ENCODE assay signal across 10 mouse cellular contexts in the genomic region with DNA sequence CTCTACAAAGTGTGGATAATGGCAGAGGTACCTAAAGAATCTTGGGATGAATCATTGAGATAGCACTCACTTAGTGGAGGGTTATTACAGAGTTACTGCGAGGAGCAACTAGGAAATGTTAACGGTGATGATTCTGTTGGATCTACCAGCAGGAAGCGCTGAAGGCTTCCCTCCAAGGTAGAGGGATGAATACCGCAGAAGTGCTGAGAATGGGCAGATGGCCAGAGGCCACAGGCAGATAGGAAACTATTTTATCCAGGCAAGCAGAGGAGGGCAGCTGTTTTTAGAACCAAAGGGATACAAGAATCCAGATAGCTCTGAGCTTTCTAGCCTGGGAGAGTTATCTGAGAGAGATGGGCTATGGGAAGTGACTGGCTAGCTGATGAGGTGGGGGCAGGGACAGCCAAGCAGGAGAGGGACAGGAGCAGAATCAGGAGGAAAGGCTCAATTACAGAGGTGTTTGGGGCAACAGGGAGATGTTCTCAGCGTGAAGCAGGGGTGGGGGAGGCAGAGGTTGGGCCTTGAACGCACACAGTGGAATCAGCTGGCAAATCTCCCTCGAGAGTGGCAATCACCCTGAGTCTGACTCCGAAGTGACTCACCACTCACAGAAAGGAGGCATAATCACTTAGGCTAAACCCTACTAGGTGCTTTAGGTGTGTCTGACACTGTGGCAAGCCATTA. TPM values are rescaled to one million over a fixed set of nuclear protein-coding genes. Genes with fewer than 3 reads are reported as not detected.
DNase-seq lines count a peak whose midpoint lies in the region; ATAC-seq and TF ChIP-seq lines count a peak whose summit lies in the region.
"Had no signal": no experiment of that assay in that cellular context is flagged by ENCODE, and none has a peak within 500 bp of the region (broad histone marks: within the 10 kb centered on the region; RNA-seq: fewer than 3 reads in every experiment).

No protein-coding gene starts in this region.

- H3K27me3 ChIP-seq in heart, adult 2 months (ENCODE audit: control insufficient read depth, insufficient read depth, low read length) = no peaks in the 10 kb centered on the region
- no peaks in the 10 kb centered on the region for H3K27me3 ChIP-seq in MEL (ENCODE audit: control insufficient read depth in 1 of 2, insufficient read depth in 2 of 2, low read length in 2 of 2)
- H3K27me3 ChIP-seq in forebrain, embryonic 16.5 days (replicated peaks; ENCODE audit: control insufficient read depth, insufficient read depth, low read length) = no peaks in the 10 kb centered on the region
- H3K27me3 ChIP-seq in limb, embryonic 15.5 days = no peaks in the 10 kb centered on the region

- peak overlapping the region; percentile 95 for H3K27ac ChIP-seq in heart, adult 2 months
- H3K27ac ChIP-seq in MEL (ENCODE audit: control insufficient read depth, low read depth, low read length) = peak overlapping the region; percentile 70
- H3K27ac ChIP-seq in forebrain, embryonic 16.5 days (ENCODE audit: low read length) = peak overlapping the region; percentile 98
- peak overlapping the region; percentile 100 for H3K27ac ChIP-seq in limb, embryonic 15.5 days

- peaks cover 22% of the 10 kb centered on the region for H3K4me1 ChIP-seq in heart, adult 2 months (ENCODE audit: control insufficient read depth, insufficient read depth, low read length)
- H3K4me1 ChIP-seq in MEL (ENCODE audit: control insufficient read depth in 1 of 2, insufficient read depth in 2 of 2, low read length in 2 of 2) = peaks cover 10 to 56% of the 10 kb centered on the region in 2 experiments
- H3K4me1 ChIP-seq in forebrain, embryonic 16.5 days (replicated peaks; ENCODE audit: control insufficient read depth, insufficient read depth, low read length) = peaks cover 49% of the 10 kb centered on the region
- peaks cover 63% of the 10 kb centered on the region for H3K4me1 ChIP-seq in limb, embryonic 15.5 days

- no peak for TF ChIP-seq POLR2A in heart, adult 2 months (IDR thresholded peaks at IDR 0.05; ENCODE audit: insufficient read depth, low read depth, low read length)
- TF ChIP-seq POLR2A in MEL (IDR thresholded peaks at IDR 0.05; ENCODE audit: control insufficient read depth in 1 of 2, insufficient read depth in 1 of 2, low read depth in 1 of 2, low read length in 2 of 2, poor library complexity in 1 of 2) = no peak

- H3K9ac ChIP-seq in heart, adult 2 months (ENCODE audit: low read depth, low read length) = peak overlapping the region; percentile 30; the same call in 1 of the 2 replicates
- H3K9ac ChIP-seq in MEL (ENCODE audit: control insufficient read depth, low read depth, low read length, poor library complexity, severe bottlenecking) = peak overlapping the region; percentile 66
- 0 out of 2 replicates have a peak overlapping the region, but pooled peaks have one; percentile 40 for H3K9ac ChIP-seq in forebrain, embryonic 16.5 days (replicated peaks; ENCODE audit: low read depth, low read length)
- H3K9ac ChIP-seq in limb, embryonic 15.5 days = 0 out of 2 replicates have a peak overlapping the region, but pooled peaks have one; percentile 10

- intact Hi-C loops in heart, adult 2 months (cut with DNase I) = loop anchor here (1.0 to 5.0 kb wide), 3 partner anchors 61 to 143 kb away; a partner anchor contains a TSS
- intact Hi-C loops in heart, postnatal 25 days (cut with DNase I) = loop anchor here (1.0 kb wide), 3 partner anchors 28 to 93 kb away; no protein-coding TSS in a partner anchor

- no peak for TF ChIP-seq RAD21 in MEL (IDR thresholded peaks at IDR 0.05; ENCODE audit: low read depth, low read length)

- no peak for ATAC-seq in forebrain, embryonic 16.5 days
- no peak for ATAC-seq in limb, embryonic 15.5 days (ENCODE audit: insufficient number of reproducible peaks, low FRiP score, low TSS enrichment, low read depth)

- DNase-seq in heart, adult 2 months = peak in 1 of 2 experiments; percentile 27
- no peak for DNase-seq in heart, postnatal 25 days (ENCODE audit: low spot score)
- peak; percentile 82 for DNase-seq in MEL (ENCODE audit: low read depth, low spot score)
- DNase-seq in retina, embryonic 14.5 days (ENCODE audit: low spot score) = no peak
- no peak for DNase-seq in embryo, embryonic 10 days (ENCODE audit: low spot score)
- no peak for DNase-seq in layer of hippocampus, adult 9-11 months

- TF ChIP-seq EP300 in heart, adult 2 months (IDR thresholded peaks at IDR 0.05; ENCODE audit: insufficient read depth, low read depth, low read length) = no peak
- TF ChIP-seq EP300 in MEL (IDR thresholded peaks at IDR 0.05; ENCODE audit: low read depth in 1 of 2, low read length in 2 of 2) = peak; percentile 60 to 70

- H3K79me2 ChIP-seq in heart, adult 2 months (replicated peaks; ENCODE audit: control insufficient read depth, insufficient read depth, low read length) = no peaks in the 10 kb centered on the region
- peaks cover 14% of the 10 kb centered on the region; the same call in 1 of the 2 replicates for H3K79me2 ChIP-seq in MEL (ENCODE audit: control insufficient read depth, insufficient read depth, low read length, poor library complexity)

- peak; percentile 13; the same call in 1 of the 2 replicates for TF ChIP-seq CTCF in heart, adult 2 months (IDR thresholded peaks at IDR 0.05)
- TF ChIP-seq CTCF in MEL (IDR thresholded peaks at IDR 0.05 in 2 of 3, conservative IDR thresholded peaks at IDR 0.05 in 1 of 3; ENCODE audit: control insufficient read depth in 1 of 3, insufficient read depth in 1 of 3, low read depth in 2 of 3, low read length in 3 of 3, poor library complexity in 1 of 3, severe bottlenecking in 1 of 3) = no peak

- no peak overlapping the region for H3K4me3 ChIP-seq in heart, adult 2 months
- peak overlapping the region in 1 of 2 experiments; percentile 20; a peak in 2 of 4 replicates for H3K4me3 ChIP-seq in MEL (ENCODE audit: control insufficient read depth in 1 of 2, insufficient read depth in 1 of 2, low read depth in 2 of 2, low read length in 2 of 2)
- H3K4me3 ChIP-seq in forebrain, embryonic 16.5 days (replicated peaks; ENCODE audit: low read length) = no peak overlapping the region
- H3K4me3 ChIP-seq in limb, embryonic 15.5 days = no peak overlapping the region

- H3K9me3 ChIP-seq in MEL (replicated peaks; ENCODE audit: insufficient read depth, low read length) = no peaks in the 10 kb centered on the region
- no peaks in the 10 kb centered on the region for H3K9me3 ChIP-seq in forebrain, embryonic 16.5 days (ENCODE audit: control insufficient read depth, low read length)
- H3K9me3 ChIP-seq in limb, embryonic 15.5 days = no peaks in the 10 kb centered on the region

- H3K4me2 ChIP-seq in forebrain, embryonic 16.5 days (ENCODE audit: low read length) = 0 out of 2 replicates have a peak overlapping the region, but pooled peaks have one; percentile 70
- H3K4me2 ChIP-seq in limb, embryonic 15.5 days = 0 out of 2 replicates have a peak overlapping the region, but pooled peaks have one; percentile 89

- no peaks in the 10 kb centered on the region for H3K36me3 ChIP-seq in heart, adult 2 months (ENCODE audit: control insufficient read depth, insufficient read depth, low read length)
- peaks cover 0 to 46% of the 10 kb centered on the region in 2 experiments; a peak in 2 of 4 replicates for H3K36me3 ChIP-seq in MEL (ENCODE audit: control insufficient read depth in 1 of 2, insufficient read depth in 2 of 2, low read length in 2 of 2)
- no peaks in the 10 kb centered on the region for H3K36me3 ChIP-seq in forebrain, embryonic 16.5 days (ENCODE audit: control insufficient read depth, insufficient read depth)
- H3K36me3 ChIP-seq in limb, embryonic 15.5 days = no peaks in the 10 kb centered on the region

- 15% methylated on average over 8 of the region's 8 CpGs for WGBS in heart, adult 2 months
- whole genome bisulfite sequencing in forebrain, embryonic 16.5 days = 27% methylated on average over 8 of the region's 8 CpGs
- 23% methylated on average over 8 of the region's 8 CpGs for WGBS in limb, embryonic 15.5 days

TF ChIP-seq in MEL, 35 proteins besides CTCF, POLR2A, EP300 and RAD21 (continues in another document):
- TF ChIP-seq ZC3H11A (IDR thresholded peaks at IDR 0.05; ENCODE audit: low read depth, low read length) (no peak), CHD2 (IDR thresholded peaks at IDR 0.05; ENCODE audit: low read length) (no peak), MAZ (IDR thresholded peaks at IDR 0.05; ENCODE audit: low read depth, low read length) (no peak; the same call in 1 of the 2 replicates), TAL1 (IDR thresholded peaks at IDR 0.05; ENCODE audit: low read length) (peak; percentile 69), ZNF384 (IDR thresholded peaks at IDR 0.05; ENCODE audit: low read depth, low read length) (no peak), NRF1 (IDR thresholded peaks at IDR 0.05; ENCODE audit: insufficient read depth, low read depth, low read length, poor library complexity, severe bottlenecking) (no peak), GABPA (IDR thresholded peaks at IDR 0.05; ENCODE audit: low read depth, low read length) (no peak), ZMIZ1 (IDR thresholded peaks at IDR 0.05; ENCODE audit: low read depth, low read length) (0 out of 2 replicates have a peak, but pooled peaks have one; percentile 23), TBP (IDR thresholded peaks at IDR 0.05; ENCODE audit: low read depth, low read length) (no peak), MAFK (IDR thresholded peaks at IDR 0.05; ENCODE audit: borderline replicate concordance, low read depth, low read length) (no peak), GATA1 (IDR thresholded peaks at IDR 0.05; ENCODE audit: low read depth, low read length) (peak; percentile 79), TCF12 (IDR thresholded peaks at IDR 0.05; ENCODE audit: low read depth, low read length) (peak; percentile 66), ETS1 (IDR thresholded peaks at IDR 0.05; ENCODE audit: low read depth, low read length) (peak; percentile 86), MAX (IDR thresholded peaks at IDR 0.05; ENCODE audit: low read length) (0 out of 2 replicates have a peak, but pooled peaks have one; percentile 27), RCOR1 (IDR thresholded peaks at IDR 0.05; ENCODE audit: low read depth, low read length) (peak; percentile 66)

RNA-seq across cellular contexts. Expression of a gene that starts 13.5 kb away (rescaled TPM):
- total RNA-seq in heart, adult 2 months (2021) = not detected
- 0.12 and 0.18 TPM in 2 replicates for polyA plus RNA-seq in heart, adult 2 months (2012; rRNA removed)
- total RNA-seq in heart, postnatal 25 days (2021) = not detected
- not detected in 2 replicates for total RNA-seq in MEL (2012; rRNA removed)
- not detected for polyA plus RNA-seq in MEL (2012; ENCODE audit: insufficient read depth in 1 of 2, insufficient read length in 2 of 2, low read depth in 1 of 2, low replicate concordance in 2 of 2, missing spikeins in 1 of 2)
- not detected in 2 replicates for polyA plus RNA-seq in forebrain, embryonic 16.5 days (2015; fragmentation: Nextera tagmentation; extraction: Ambion mirVana)
- not detected in 2 replicates for polyA plus RNA-seq in limb, embryonic 15.5 days (2015; fragmentation: Nextera tagmentation; extraction: Ambion mirVana)
- total RNA-seq: hematopoietic stem cell, adult 5-6 weeks; neutrophil, adult 5-6 weeks had no signal

RNA-seq across cellular contexts. Expression of a gene that starts 13.6 kb away (rescaled TPM):
- not detected for total RNA-seq in heart, adult 2 months (2021)
- not detected in 2 replicates for polyA plus RNA-seq in heart, adult 2 months (2012; rRNA removed)
- not detected for total RNA-seq in heart, postnatal 25 days (2021)
- total RNA-seq in MEL (2012; rRNA removed) = not detected in 2 replicates
- not detected for polyA plus RNA-seq in MEL (2012; ENCODE audit: insufficient read depth in 1 of 2, insufficient read length in 2 of 2, low read depth in 1 of 2, low replicate concordance in 2 of 2, missing spikeins in 1 of 2)
- polyA plus RNA-seq in forebrain, embryonic 16.5 days (2015; fragmentation: Nextera tagmentation; extraction: Ambion mirVana) = not detected in 2 replicates
- not detected in 2 replicates for polyA plus RNA-seq in limb, embryonic 15.5 days (2015; fragmentation: Nextera tagmentation; extraction: Ambion mirVana)
- total RNA-seq: hematopoietic stem cell, adult 5-6 weeks; neutrophil, adult 5-6 weeks had no signal

Comparison
In these comparisons a context has a peak if more than half of its experiments do, and no peak if none do; other contexts are left out.
1. H3K9ac ChIP-seq: peak in every context shown above with its lines; median percentile 66 in MEL; 40 in forebrain, embryonic 16.5 days; 30 in heart, adult 2 months; 10 in limb, embryonic 15.5 days.